Mouse (Mus musculus): ENCODE data around the gene Sox5. TPM values are rescaled to one million over a fixed set of nuclear protein-coding genes. Genes with fewer than 3 reads are reported as not detected.

Sox5 gene
- polyA plus RNA-seq, 1 experiment, result 2.5 TPM

DNA sequence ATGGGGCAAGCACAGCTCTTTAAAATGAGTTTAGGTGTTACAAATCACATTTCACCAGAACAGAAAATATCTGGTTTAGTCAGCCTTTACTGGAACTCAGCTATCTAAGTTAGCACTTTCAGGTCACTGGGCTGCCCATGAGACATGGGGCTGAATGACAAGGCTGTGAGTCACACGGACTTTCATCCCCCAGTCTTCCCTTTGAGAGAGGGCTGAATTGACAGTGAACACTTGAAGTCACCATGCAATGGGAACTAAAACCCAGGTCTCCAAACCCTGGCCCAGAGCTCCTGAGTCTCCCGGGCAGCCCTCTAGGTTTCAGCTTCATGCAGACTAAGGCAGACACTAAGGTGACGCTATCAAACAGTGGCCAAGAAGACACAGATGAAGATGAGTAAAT, 141.2 kb downstream of the Sox5 start:
- no peak for TF ChIP-seq POLR2A (IDR thresholded peaks at IDR 0.05; ENCODE audit: low read depth, low read length)
- 90% methylated on average over 3 of the region's 3 CpGs for WGBS
- H3K4me1 ChIP-seq (ENCODE audit: control insufficient read depth, insufficient read depth, insufficient read length), result no peaks in the 10 kb centered on the region

DNA sequence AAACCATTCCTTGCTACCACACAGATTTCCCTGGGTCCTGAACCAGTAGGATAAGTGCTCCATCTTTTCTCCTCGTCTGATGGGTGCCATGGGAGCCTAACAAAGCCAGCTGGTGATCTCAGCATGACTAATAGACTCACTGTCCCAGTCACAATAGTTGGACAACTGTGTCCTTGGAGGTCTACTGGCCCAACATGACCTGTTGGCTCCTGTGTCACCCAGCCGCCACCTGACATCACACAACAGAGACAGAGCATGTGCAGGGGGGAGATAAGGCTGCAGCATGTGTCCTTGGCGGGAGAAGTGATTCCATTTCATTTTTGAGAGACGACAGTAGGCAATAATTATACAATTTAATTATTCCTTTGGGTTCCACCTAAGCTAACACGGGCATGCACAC, 143.2 kb downstream of the Sox5 start:
- no peak for DNase-seq (ENCODE audit: low read depth in 1 of 2, low spot score in 2 of 2)
- no peak for TF ChIP-seq CTCF (IDR thresholded peaks at IDR 0.05; ENCODE audit: extremely low read depth, insufficient read depth, insufficient read length, insufficient replicate concordance)
- no peak for TF ChIP-seq POLR2A (IDR thresholded peaks at IDR 0.05; ENCODE audit: low read depth, low read length)
- H3K4me3 ChIP-seq (ENCODE audit: extremely low read depth, insufficient read depth, insufficient read length), result no peak overlapping the region
- 83% methylated on average over 5 of the region's 5 CpGs for WGBS
- H3K27me3 ChIP-seq (ENCODE audit: control insufficient read depth, insufficient read depth, low read length), result no peaks in the 10 kb centered on the region
- no peaks in the 10 kb centered on the region for H3K4me1 ChIP-seq (ENCODE audit: control insufficient read depth, insufficient read depth, insufficient read length)
- H3K36me3 ChIP-seq (ENCODE audit: control insufficient read depth, insufficient read depth, low read length), result no peaks in the 10 kb centered on the region
- no peak overlapping the region for H3K27ac ChIP-seq (ENCODE audit: insufficient read depth, low read length)

More for the DNA sequence above, 141.2 kb downstream of the Sox5 start:
- H3K27me3 ChIP-seq (ENCODE audit: control insufficient read depth, insufficient read depth, low read length), result no peaks in the 10 kb centered on the region
- DNase-seq (ENCODE audit: low read depth in 1 of 2, low spot score in 2 of 2), result no peak
- no peak overlapping the region for H3K4me3 ChIP-seq (ENCODE audit: extremely low read depth, insufficient read depth, insufficient read length)
- H3K27ac ChIP-seq (ENCODE audit: insufficient read depth, low read length), result no peak overlapping the region
- no peaks in the 10 kb centered on the region for H3K36me3 ChIP-seq (ENCODE audit: control insufficient read depth, insufficient read depth, low read length)

DNA sequence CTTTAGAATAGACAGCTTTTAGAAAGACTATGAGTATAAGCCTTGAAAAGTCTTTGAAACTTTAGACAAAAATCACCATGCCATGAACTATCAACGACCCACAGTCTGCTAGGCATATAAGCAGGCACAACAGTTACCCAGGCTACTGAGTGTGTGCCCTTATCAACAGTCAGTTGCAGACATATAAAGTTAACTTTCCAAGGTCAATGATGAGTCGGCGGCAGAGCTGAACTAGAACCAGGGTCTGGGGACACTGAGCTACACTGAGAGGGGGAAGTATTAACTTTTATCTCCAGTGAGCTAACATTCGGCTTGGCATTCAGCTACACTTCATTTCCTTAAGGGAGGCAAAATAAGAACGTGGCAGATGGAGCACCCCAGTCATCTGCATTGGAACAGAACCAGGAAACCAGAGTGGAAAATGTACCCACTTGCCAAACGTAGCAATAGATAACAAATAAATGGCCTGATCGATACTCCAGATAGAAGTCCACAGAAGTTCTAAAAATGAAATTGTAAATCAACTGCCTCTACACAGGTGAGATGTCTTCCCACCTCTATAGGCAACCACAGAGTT, 154.2 kb downstream of the Sox5 start:
- H3K4me1 ChIP-seq (ENCODE audit: control insufficient read depth, insufficient read depth, insufficient read length), result no peaks in the 10 kb centered on the region
- H3K27me3 ChIP-seq (ENCODE audit: control insufficient read depth, insufficient read depth, low read length), result no peaks in the 10 kb centered on the region
- no peak for TF ChIP-seq POLR2A (IDR thresholded peaks at IDR 0.05; ENCODE audit: low read depth, low read length)
- no peak for TF ChIP-seq CTCF (IDR thresholded peaks at IDR 0.05; ENCODE audit: extremely low read depth, insufficient read depth, insufficient read length, insufficient replicate concordance)
- H3K27ac ChIP-seq (ENCODE audit: insufficient read depth, low read length), result no peak overlapping the region
- 69% methylated on average over 7 of the region's 7 CpGs for WGBS
- no peaks in the 10 kb centered on the region for H3K36me3 ChIP-seq (ENCODE audit: control insufficient read depth, insufficient read depth, low read length)
- H3K4me3 ChIP-seq (ENCODE audit: extremely low read depth, insufficient read depth, insufficient read length), result no peak overlapping the region
- no peak for DNase-seq (ENCODE audit: low read depth in 1 of 2, low spot score in 2 of 2)

DNA sequence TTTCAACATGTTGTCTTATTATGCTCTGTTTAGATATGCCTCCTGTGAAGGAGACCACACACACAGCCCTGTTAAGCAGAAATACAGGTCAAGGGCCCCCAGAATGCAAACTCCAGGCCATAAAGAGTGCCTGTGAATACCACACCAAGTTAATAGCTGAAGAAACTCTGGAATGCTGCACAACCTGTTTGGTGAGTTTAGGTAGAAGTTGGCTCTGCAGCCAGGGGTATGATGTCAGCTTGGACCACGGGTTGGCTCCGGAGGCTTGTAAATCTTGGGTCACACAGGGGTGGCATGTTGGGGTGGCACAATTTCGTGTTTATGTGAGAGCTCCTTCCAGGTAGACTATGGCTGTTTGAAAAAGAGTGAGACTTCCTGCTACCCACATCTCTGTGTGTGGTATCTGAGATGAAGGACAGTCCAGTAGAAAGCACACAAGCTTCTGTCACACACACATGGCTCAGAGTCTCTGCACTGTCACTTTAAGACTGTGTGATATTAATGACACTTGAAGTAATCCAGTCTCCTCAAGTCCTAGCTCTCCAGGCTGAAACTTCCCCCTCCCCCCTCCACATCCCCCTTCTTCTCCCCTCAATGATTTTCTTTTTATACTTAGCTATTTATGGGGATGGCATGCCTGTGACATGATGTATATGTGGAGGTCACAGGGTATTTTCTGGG, 160.5 kb downstream of the Sox5 start:
- H3K4me1 ChIP-seq (ENCODE audit: control insufficient read depth, insufficient read depth, insufficient read length), result no peaks in the 10 kb centered on the region
- no peak overlapping the region for H3K4me3 ChIP-seq (ENCODE audit: extremely low read depth, insufficient read depth, insufficient read length)
- no peak for DNase-seq (ENCODE audit: low read depth in 1 of 2, low spot score in 2 of 2)
- no peaks in the 10 kb centered on the region for H3K27me3 ChIP-seq (ENCODE audit: control insufficient read depth, insufficient read depth, low read length)
- no peaks in the 10 kb centered on the region for H3K36me3 ChIP-seq (ENCODE audit: control insufficient read depth, insufficient read depth, low read length)
- no peak for TF ChIP-seq POLR2A (IDR thresholded peaks at IDR 0.05; ENCODE audit: low read depth, low read length)
- TF ChIP-seq CTCF (IDR thresholded peaks at IDR 0.05; ENCODE audit: extremely low read depth, insufficient read depth, insufficient read length, insufficient replicate concordance), result no peak
- 75% methylated on average over 3 of the region's 3 CpGs for WGBS
- H3K27ac ChIP-seq (ENCODE audit: insufficient read depth, low read length), result no peak overlapping the region

DNA sequence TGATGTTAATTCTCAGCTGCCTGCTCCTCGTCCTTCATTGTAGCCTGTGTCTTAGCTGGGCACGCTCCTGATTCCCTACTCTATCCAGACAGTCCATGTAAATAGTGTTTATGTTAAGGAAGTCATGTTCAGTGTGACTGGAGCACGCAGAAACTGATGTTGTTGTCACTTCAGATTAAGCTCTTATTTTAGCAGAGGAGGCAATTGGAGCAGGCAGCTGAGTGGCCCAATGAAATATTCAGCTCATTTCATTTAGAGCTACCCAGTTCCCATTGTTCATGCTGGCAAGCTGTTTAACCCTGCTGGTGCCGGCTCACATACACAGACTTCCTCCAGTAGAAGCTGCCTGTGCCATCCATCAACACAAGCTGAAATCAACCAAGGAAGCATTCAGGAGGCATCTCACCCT, 170.4 kb downstream of the Sox5 start:
- WGBS, result 72% methylated on average over 4 of the region's 4 CpGs
- Histone ChIP-seq H3K36me3 (ENCODE audit: control insufficient read depth, insufficient read depth, low read length) (no peaks in the 10 kb centered on the region), H3K4me1 (ENCODE audit: control insufficient read depth, insufficient read depth, insufficient read length) (no peaks in the 10 kb centered on the region), H3K4me3 (ENCODE audit: extremely low read depth, insufficient read depth, insufficient read length) (no peak overlapping the region), H3K27me3 (ENCODE audit: control insufficient read depth, insufficient read depth, low read length) (no peaks in the 10 kb centered on the region), H3K27ac (ENCODE audit: insufficient read depth, low read length) (no peak overlapping the region)
- TF ChIP-seq CTCF (IDR thresholded peaks at IDR 0.05; ENCODE audit: extremely low read depth, insufficient read depth, insufficient read length, insufficient replicate concordance) (no peak), POLR2A (IDR thresholded peaks at IDR 0.05; ENCODE audit: low read depth, low read length) (no peak)
- DNase-seq (ENCODE audit: low read depth in 1 of 2, low spot score in 2 of 2), result no peak

DNA sequence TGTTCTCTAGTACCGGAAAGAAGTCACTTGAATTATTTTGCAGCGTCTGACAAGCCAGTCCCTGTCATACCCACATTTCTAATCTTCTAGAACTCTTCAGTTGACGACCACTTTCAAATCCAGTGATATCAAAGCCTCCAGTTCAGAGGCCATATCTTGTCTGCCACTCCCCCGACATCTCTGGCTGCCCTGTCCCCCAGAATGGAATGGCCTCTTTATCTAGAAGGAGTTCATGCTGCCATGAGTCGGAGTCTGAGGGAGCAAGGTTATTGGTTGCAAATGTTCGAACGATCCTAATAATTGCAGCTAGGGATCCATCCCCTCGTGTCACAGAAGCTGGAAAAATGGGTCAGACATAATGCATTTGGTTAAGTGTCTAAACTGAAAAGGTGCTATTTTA, 170.9 kb downstream of the Sox5 start:
- no peaks in the 10 kb centered on the region for H3K27me3 ChIP-seq (ENCODE audit: control insufficient read depth, insufficient read depth, low read length)
- H3K36me3 ChIP-seq (ENCODE audit: control insufficient read depth, insufficient read depth, low read length), result no peaks in the 10 kb centered on the region
- WGBS, result 84% methylated on average over 8 of the region's 8 CpGs
- H3K4me3 ChIP-seq (ENCODE audit: extremely low read depth, insufficient read depth, insufficient read length), result no peak overlapping the region
- no peaks in the 10 kb centered on the region for H3K4me1 ChIP-seq (ENCODE audit: control insufficient read depth, insufficient read depth, insufficient read length)
- no peak overlapping the region for H3K27ac ChIP-seq (ENCODE audit: insufficient read depth, low read length)
- no peak for DNase-seq (ENCODE audit: low read depth in 1 of 2, low spot score in 2 of 2)
- TF ChIP-seq POLR2A (IDR thresholded peaks at IDR 0.05; ENCODE audit: low read depth, low read length), result no peak
- TF ChIP-seq CTCF (IDR thresholded peaks at IDR 0.05; ENCODE audit: extremely low read depth, insufficient read depth, insufficient read length, insufficient replicate concordance), result no peak

DNA sequence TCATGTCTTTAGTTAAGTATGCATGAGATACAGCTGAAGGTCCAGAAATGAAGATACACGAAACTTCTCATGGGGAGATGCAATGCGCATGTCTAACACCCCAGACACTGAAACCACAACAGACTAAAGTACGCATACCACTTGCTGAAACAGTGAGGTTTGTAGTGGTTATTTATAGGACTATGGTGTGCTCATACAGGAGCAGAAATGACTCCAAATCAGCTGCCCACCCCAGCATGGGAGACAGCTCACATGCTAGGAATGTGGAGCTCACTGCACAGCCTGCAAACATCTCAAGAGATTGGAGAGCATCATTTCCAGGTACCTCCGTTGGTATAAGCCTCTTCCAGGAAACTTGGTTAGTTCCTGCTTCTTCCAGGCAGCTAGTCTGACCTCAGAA, 178.9 kb downstream of the Sox5 start:
- no peaks in the 10 kb centered on the region for H3K36me3 ChIP-seq (ENCODE audit: control insufficient read depth, insufficient read depth, low read length)
- no peaks in the 10 kb centered on the region for H3K27me3 ChIP-seq (ENCODE audit: control insufficient read depth, insufficient read depth, low read length)
- no peak for TF ChIP-seq POLR2A (IDR thresholded peaks at IDR 0.05; ENCODE audit: low read depth, low read length)
- TF ChIP-seq CTCF (IDR thresholded peaks at IDR 0.05; ENCODE audit: extremely low read depth, insufficient read depth, insufficient read length, insufficient replicate concordance), result no peak
- WGBS, result 74% methylated on average over 4 of the region's 4 CpGs
- no peak overlapping the region for H3K4me3 ChIP-seq (ENCODE audit: extremely low read depth, insufficient read depth, insufficient read length)
- DNase-seq (ENCODE audit: low read depth in 1 of 2, low spot score in 2 of 2), result no peak
- H3K27ac ChIP-seq (ENCODE audit: insufficient read depth, low read length), result no peak overlapping the region
- no peaks in the 10 kb centered on the region; the same call in 1 of the 2 replicates for H3K4me1 ChIP-seq (ENCODE audit: control insufficient read depth, insufficient read depth, insufficient read length)

All from spleen, adult 2 months (tissue).